Mouse (Mus musculus): ENCODE data around the gene 4931406C07Rik.

Gene 4931406C07Rik

DNA sequence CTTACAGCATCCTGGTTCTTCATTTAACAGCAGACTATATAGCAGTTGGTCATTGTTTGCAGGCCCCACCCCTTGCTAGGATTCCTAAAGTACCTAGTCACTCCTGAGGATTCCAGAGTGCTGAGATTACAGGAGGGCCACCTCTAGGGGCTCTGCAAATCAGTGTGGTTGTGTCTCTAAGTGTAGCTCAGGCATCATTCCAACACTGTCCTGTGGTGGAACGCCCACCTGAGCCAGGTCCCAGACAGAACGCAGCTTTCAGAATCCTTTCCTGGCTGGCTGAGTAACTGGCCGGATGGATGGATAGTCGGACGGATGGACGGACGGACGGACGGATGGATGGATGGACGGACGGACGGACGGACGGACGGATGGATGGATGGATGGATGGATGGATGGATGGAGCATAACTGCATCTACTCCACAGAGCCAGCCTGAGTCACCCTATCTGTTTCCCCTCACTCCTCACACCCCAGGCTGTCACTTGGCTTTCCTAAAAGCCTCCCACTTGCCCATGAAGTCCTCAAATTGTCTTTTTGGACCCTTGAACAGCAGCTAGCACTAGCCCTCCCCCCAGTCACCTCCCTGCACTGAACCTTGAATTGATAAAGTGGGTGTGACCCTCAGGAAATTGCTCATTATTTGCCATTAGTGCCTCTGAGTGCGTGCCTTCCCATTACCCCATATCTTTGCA lies 67.8 kb downstream of the 4931406C07Rik start:
- no peak for DNase-seq

DNA sequence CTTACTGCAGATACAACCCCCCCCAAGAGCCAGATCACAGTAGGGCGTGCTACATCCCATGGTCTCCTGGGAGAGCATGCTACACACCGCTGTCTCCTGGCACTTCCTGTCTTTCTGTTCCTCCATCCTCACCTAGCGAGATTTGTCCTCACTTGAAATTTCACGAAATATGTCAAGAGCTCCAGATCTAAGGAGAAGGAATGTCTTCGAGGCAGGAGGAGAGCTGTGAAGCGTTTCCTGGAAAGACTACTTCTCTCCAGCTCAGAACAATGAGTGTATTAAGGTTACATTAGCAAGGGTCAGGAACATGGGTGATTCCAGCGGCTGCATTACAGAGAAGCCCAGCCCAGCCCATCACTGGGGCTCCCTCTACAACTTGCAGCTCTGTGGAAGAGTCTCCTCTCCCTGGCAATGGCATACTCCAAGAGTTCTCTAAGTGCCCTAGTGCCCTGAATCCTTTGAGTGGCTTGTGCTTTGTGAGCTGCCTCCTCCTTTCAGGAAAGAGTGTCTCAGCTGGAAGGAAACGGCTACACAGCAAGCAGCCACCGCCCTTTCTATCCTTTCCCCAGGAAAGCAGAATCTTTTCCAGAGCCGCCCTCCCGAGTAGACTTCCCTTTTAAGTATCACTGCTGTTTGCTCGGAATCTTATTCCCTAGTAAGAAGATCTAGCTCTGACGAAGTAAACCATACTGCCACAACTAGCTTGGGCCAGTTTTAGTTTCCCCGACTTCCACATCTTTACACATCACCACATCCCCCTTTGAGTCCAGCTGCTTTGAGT lies 68.5 kb downstream of the 4931406C07Rik start:
- no peak for DNase-seq

DNA sequence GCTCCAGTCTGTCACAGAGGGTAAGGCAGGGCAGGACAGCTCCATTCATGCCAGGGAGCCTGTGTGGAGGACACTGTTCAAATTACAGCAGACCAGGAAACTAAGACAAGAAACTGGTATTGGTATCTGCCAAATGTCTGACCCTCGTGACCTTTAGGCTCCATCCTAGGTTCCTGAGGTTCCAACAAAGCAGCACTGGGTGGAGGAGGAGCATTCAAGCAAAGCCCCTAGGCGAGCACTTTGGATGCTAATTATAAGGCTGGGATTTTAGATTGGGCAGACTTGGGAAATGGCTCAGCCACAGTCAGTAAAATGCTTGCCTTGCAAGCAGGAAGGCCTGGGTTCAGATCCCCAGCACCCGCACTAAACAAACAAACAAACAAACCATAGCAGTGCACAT lies 70.3 kb downstream of the 4931406C07Rik start:
- no peak for DNase-seq

DNA sequence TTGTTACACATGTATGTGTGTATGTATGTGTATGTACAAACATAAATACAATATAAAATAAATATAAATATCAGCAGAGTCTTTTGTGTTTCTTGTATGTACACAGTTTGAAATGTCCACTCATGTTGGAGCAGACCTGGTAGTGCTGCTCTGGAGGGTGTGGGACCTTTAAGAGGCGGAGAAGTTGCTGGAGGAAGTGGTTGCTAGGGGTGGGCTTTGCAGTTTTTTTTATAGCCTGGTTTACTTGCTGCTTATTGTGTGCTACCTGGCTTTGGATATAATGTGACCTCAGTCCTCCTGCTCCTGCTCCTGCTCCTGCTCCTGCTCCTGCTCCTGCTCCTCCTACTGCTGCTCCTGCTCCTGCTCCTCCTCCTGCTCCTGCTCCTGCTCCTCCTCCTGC lies 72.6 kb downstream of the 4931406C07Rik start:
- no peak for DNase-seq

All from kidney, postnatal 36 days (tissue).